Mouse (Mus musculus): ENCODE measurements around the gene Olfr12. TPM values are rescaled to one million over a fixed set of nuclear protein-coding genes. Genes with fewer than 3 reads are reported as not detected.

The Olfr12 gene
- polyA plus RNA-seq, 1 experiment from 2014 or later: not detected

DNA sequence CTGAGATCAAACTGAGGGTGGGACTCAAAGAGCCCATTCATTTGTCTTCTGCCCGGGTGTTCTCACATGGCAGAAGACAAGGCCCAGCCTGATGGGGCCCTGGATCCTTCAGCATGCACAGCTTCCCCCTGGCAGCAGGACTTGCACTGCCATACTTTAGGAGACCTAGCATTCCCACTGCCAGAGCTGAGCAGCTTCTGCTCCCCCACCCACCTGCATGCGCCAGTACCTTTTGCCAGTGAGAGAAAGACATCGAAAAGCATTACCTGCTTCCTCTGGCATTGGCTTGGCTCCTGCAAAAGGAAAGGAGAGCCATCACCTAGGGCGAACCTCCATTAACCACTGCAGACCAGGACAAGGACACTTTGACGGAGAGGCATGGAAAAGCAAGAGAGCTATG lies 27.3 kb downstream of the Olfr12 start:
- no peak overlapping the region for H3K9ac ChIP-seq (ENCODE audit: low read length)
- ATAC-seq (replicated peaks; ENCODE audit: low FRiP score) (no peak), DNase-seq (ENCODE audit: low spot score) (peak; percentile 51)
- no peaks in the 10 kb centered on the region for H3K27me3 ChIP-seq (ENCODE audit: control insufficient read depth, insufficient read depth, low read length)
- H3K4me2 ChIP-seq (ENCODE audit: low read depth, low read length, severe bottlenecking): no peak overlapping the region
- H3K4me3 ChIP-seq (ENCODE audit: low read depth, low read length): no peak overlapping the region
- H3K36me3 ChIP-seq (ENCODE audit: control insufficient read depth, insufficient read depth, low read length): no peaks in the 10 kb centered on the region
- H3K27ac ChIP-seq (ENCODE audit: low read depth, low read length): no peak overlapping the region
- H3K4me1 ChIP-seq (replicated peaks; ENCODE audit: control insufficient read depth, insufficient read depth, low read length): peaks cover 6% of the 10 kb centered on the region; the same call in 1 of the 2 replicates
- no peaks in the 10 kb centered on the region for H3K9me3 ChIP-seq (ENCODE audit: control insufficient read depth, low read length)
- WGBS: 82% methylated on average over 5 of the region's 5 CpGs

DNA sequence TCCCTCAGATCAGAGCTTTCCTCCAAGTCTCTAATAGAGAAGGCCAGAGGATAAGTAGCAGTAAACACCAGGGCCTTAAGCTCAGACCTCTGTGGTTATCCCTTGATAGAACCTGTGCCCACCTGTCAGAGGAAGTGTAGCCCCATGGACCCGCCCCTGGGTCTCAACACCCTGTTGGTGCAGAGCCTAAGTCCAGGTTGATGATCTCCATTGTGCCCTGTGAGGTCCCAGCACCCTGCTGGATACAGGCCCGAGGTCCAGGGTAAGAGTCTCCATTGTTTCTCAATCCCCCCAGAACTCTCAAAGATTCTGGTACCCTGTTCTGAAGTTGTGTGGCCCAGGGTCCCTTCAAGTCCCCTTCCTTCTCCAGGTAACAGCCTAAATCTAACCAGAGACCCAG lies 28.5 kb downstream of the Olfr12 start:
- no peak overlapping the region for H3K4me3 ChIP-seq (ENCODE audit: low read depth, low read length)
- H3K4me2 ChIP-seq (ENCODE audit: low read depth, low read length, severe bottlenecking): no peak overlapping the region
- ATAC-seq (replicated peaks; ENCODE audit: low FRiP score): no peak
- H3K27ac ChIP-seq (ENCODE audit: low read depth, low read length): no peak overlapping the region
- H3K36me3 ChIP-seq (ENCODE audit: control insufficient read depth, insufficient read depth, low read length): no peaks in the 10 kb centered on the region
- H3K4me1 ChIP-seq (replicated peaks; ENCODE audit: control insufficient read depth, insufficient read depth, low read length): no peaks in the 10 kb centered on the region
- WGBS: 46% methylated on average over 2 of the region's 2 CpGs
- H3K9me3 ChIP-seq (ENCODE audit: control insufficient read depth, low read length): no peaks in the 10 kb centered on the region
- no peak overlapping the region for H3K9ac ChIP-seq (ENCODE audit: low read length)
- DNase-seq (ENCODE audit: low spot score): peak; percentile 48
- H3K27me3 ChIP-seq (ENCODE audit: control insufficient read depth, insufficient read depth, low read length): no peaks in the 10 kb centered on the region

DNA sequence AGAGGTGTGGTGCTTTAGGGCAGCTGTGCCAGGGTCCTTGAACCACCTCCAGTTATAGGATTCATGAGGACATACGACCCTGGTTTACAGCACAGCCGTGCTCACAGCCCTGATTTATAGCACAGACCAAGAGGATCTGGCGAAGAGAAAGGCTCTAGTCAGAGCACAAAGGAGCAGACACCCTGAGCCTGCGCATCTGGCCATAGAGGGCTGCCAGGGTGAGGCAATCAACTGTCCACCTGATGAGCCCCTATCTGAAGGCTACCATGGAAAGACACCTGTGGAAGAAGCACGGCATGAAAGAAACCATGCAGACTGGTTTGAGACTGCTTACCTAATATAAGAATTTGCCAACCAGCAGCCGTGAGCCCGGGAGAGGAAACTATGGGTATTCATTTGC lies 29.0 kb downstream of the Olfr12 start:
- H3K4me3 ChIP-seq (ENCODE audit: low read depth, low read length): no peak overlapping the region
- ATAC-seq (replicated peaks; ENCODE audit: low FRiP score) (no peak), DNase-seq (ENCODE audit: low spot score) (no peak)
- no peaks in the 10 kb centered on the region for H3K4me1 ChIP-seq (replicated peaks; ENCODE audit: control insufficient read depth, insufficient read depth, low read length)
- H3K9me3 ChIP-seq (ENCODE audit: control insufficient read depth, low read length): no peaks in the 10 kb centered on the region
- H3K27ac ChIP-seq (ENCODE audit: low read depth, low read length): no peak overlapping the region
- H3K36me3 ChIP-seq (ENCODE audit: control insufficient read depth, insufficient read depth, low read length): no peaks in the 10 kb centered on the region
- H3K4me2 ChIP-seq (ENCODE audit: low read depth, low read length, severe bottlenecking): no peak overlapping the region
- H3K9ac ChIP-seq (ENCODE audit: low read length): no peak overlapping the region
- WGBS: 83% methylated on average over 7 of the region's 7 CpGs
- H3K27me3 ChIP-seq (ENCODE audit: control insufficient read depth, insufficient read depth, low read length): no peaks in the 10 kb centered on the region

DNA sequence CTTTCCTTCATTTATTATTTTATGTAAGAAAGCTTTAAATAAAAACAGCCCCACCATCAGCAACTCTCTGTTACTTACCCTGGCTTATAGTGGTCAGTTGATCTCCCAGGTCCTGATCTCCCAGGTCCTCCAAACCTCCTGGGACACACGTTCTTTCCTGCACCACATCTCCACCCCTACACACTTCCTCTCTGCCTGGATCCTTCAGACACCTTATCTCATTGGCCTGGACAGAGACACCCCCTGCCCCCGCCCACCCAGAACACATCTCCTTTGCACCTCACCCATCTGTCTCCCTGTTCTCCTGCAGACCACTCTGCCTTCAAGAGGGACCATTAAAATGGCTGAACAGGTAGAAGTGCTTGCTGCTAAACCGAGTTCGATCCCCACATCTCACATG lies 29.4 kb downstream of the Olfr12 start:
- ATAC-seq (replicated peaks; ENCODE audit: low FRiP score): no peak
- no peak overlapping the region for H3K4me2 ChIP-seq (ENCODE audit: low read depth, low read length, severe bottlenecking)
- H3K27me3 ChIP-seq (ENCODE audit: control insufficient read depth, insufficient read depth, low read length): no peaks in the 10 kb centered on the region
- H3K36me3 ChIP-seq (ENCODE audit: control insufficient read depth, insufficient read depth, low read length): no peaks in the 10 kb centered on the region
- H3K9ac ChIP-seq (ENCODE audit: low read length): no peak overlapping the region
- WGBS: 70% methylated on average over 4 of the region's 4 CpGs
- H3K9me3 ChIP-seq (ENCODE audit: control insufficient read depth, low read length): no peaks in the 10 kb centered on the region
- no peak for DNase-seq (ENCODE audit: low spot score)
- no peak overlapping the region for H3K4me3 ChIP-seq (ENCODE audit: low read depth, low read length)
- H3K4me1 ChIP-seq (replicated peaks; ENCODE audit: control insufficient read depth, insufficient read depth, low read length): no peaks in the 10 kb centered on the region
- no peak overlapping the region for H3K27ac ChIP-seq (ENCODE audit: low read depth, low read length)

DNA sequence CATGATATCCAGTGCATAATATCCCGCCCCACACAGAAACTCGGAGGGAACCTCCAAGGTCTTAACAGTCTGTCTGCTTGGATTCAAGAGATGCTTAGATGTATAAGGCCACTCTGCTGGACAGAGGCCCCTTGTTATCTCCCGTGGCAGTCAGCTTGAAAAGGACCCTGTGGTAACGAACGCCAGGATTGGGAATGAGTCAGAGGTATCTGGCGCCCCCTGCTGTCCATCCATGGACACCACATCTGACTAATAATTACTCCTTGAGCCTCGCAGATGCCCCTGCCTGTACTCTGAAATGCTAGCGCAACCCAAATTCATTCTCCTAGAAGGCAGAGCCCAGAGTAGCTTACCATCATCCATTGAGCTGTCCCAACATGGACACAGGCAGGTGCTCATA lies 30.2 kb downstream of the Olfr12 start:
- Histone ChIP-seq H3K36me3 (ENCODE audit: control insufficient read depth, insufficient read depth, low read length) (no peaks in the 10 kb centered on the region), H3K4me3 (ENCODE audit: low read depth, low read length) (no peak overlapping the region), H3K4me1 (replicated peaks; ENCODE audit: control insufficient read depth, insufficient read depth, low read length) (no peaks in the 10 kb centered on the region), H3K27ac (ENCODE audit: low read depth, low read length) (no peak overlapping the region), H3K9ac (ENCODE audit: low read length) (0 out of 2 replicates have a peak overlapping the region, but pooled peaks have one; percentile 36), H3K9me3 (ENCODE audit: control insufficient read depth, low read length) (no peaks in the 10 kb centered on the region), H3K27me3 (ENCODE audit: control insufficient read depth, insufficient read depth, low read length) (no peaks in the 10 kb centered on the region), H3K4me2 (ENCODE audit: low read depth, low read length, severe bottlenecking) (no peak overlapping the region)
- WGBS: 7% methylated on average over 8 of the region's 8 CpGs
- peak; percentile 92 for DNase-seq (ENCODE audit: low spot score)
- peak; percentile 50 for ATAC-seq (replicated peaks; ENCODE audit: low FRiP score)

DNA sequence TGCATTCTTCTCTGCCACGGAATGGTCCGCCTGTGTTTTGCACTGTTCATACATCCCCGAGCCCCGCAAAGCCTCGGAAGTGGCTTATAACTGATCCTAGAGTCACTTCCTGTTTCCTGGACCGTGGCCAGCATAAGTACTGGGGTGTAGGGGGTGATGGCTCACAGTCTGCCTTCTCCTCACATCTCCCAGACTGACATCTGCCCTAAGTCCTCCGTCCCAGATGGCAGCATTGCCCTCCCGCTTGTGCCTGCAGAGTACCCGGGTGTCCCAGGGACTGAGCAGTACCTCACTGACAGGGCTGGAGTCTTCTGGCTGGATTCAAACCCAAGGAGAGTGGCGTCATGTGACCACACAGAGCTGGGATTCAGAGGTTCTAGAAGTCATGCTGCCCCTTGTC lies 30.6 kb downstream of the Olfr12 start:
- Histone ChIP-seq H3K4me2 (ENCODE audit: low read depth, low read length, severe bottlenecking) (no peak overlapping the region), H3K27ac (ENCODE audit: low read depth, low read length) (no peak overlapping the region), H3K4me1 (replicated peaks; ENCODE audit: control insufficient read depth, insufficient read depth, low read length) (no peaks in the 10 kb centered on the region), H3K27me3 (ENCODE audit: control insufficient read depth, insufficient read depth, low read length) (no peaks in the 10 kb centered on the region), H3K36me3 (ENCODE audit: control insufficient read depth, insufficient read depth, low read length) (no peaks in the 10 kb centered on the region), H3K9ac (ENCODE audit: low read length) (no peak overlapping the region), H3K4me3 (ENCODE audit: low read depth, low read length) (no peak overlapping the region), H3K9me3 (ENCODE audit: control insufficient read depth, low read length) (no peaks in the 10 kb centered on the region)
- no peak for DNase-seq (ENCODE audit: low spot score)
- WGBS: 59% methylated on average over 10 of the region's 10 CpGs
- ATAC-seq (replicated peaks; ENCODE audit: low FRiP score): peak; percentile 29; the same call in 1 of the 2 replicates

DNA sequence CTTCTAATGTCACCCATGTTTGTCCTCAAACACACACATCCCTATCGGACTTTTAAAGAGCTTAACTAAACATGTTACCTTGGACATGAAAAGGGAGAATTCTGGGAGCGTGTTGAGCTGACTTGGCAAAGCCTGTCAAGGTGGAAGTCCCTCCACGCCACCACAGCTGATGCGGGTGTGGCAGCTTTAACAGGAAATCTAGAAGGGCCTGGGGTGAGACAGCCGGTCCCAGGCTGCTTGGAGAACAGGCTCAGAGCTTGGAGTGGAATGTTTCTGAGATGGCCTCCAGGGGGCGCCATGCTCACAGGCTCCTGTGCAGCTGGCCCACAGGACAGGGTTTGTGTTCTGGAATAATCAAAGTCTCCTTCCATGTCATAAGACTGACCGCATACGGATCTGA lies 31.1 kb downstream of the Olfr12 start, which contains the start of gene Otos:
TSS of gene Otos (minus strand) at position 169 of the 400 bp plus-strand sequence.
- Histone ChIP-seq H3K4me2 (ENCODE audit: low read depth, low read length, severe bottlenecking) (no peak within 1 kb of the TSS), H3K9ac (ENCODE audit: low read length) (0 out of 2 replicates have a peak within 1 kb of the TSS, but pooled peaks have one; percentile 36)

DNA sequence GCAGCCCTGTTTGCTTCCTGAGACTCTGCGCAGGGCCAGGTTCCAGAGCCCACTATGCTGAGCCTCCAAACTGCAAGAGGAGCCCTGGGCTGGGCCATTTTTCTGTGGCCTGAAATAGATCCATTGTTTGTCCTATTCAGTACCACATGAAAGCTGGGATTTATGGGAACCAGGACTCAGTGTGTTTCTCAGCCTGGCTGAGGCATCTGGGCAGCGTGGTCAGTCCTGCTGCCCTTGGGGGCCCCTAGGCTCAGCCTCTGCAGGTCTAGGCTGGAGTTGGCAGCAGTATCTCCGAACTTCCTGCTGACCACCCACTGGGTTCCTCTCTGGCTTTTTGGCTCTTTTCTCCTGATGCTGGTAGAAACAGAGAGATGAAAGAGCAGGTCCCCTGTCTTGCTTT lies 33.9 kb downstream of the Olfr12 start:
- no peak overlapping the region for H3K27ac ChIP-seq (ENCODE audit: low read depth, low read length)
- ATAC-seq (replicated peaks; ENCODE audit: low FRiP score) (no peak), DNase-seq (ENCODE audit: low spot score) (no peak)
- no peaks in the 10 kb centered on the region for H3K36me3 ChIP-seq (ENCODE audit: control insufficient read depth, insufficient read depth, low read length)
- 50% methylated on average over 3 of the region's 3 CpGs for WGBS
- H3K4me3 ChIP-seq (ENCODE audit: low read depth, low read length): no peak overlapping the region
- no peaks in the 10 kb centered on the region for H3K4me1 ChIP-seq (replicated peaks; ENCODE audit: control insufficient read depth, insufficient read depth, low read length)
- no peak overlapping the region for H3K4me2 ChIP-seq (ENCODE audit: low read depth, low read length, severe bottlenecking)
- no peaks in the 10 kb centered on the region for H3K27me3 ChIP-seq (ENCODE audit: control insufficient read depth, insufficient read depth, low read length)
- no peaks in the 10 kb centered on the region for H3K9me3 ChIP-seq (ENCODE audit: control insufficient read depth, low read length)
- H3K9ac ChIP-seq (ENCODE audit: low read length): peak overlapping the region; percentile 21; the same call in 1 of the 2 replicates

More for the DNA sequence above, 31.1 kb downstream of the Olfr12 start, which contains the start of gene Otos:
- H3K9me3 ChIP-seq (ENCODE audit: control insufficient read depth, low read length): no peaks in the 10 kb centered on the region
- WGBS: 30% methylated on average over 8 of the region's 8 CpGs
- DNase-seq (ENCODE audit: low spot score) (peak; percentile 90), ATAC-seq (replicated peaks; ENCODE audit: low FRiP score) (peak; percentile 70)
- H3K4me1 ChIP-seq (replicated peaks; ENCODE audit: control insufficient read depth, insufficient read depth, low read length): no peaks in the 10 kb centered on the region
- no peak within 1 kb of the TSS for H3K27ac ChIP-seq (ENCODE audit: low read depth, low read length)
- no peak within 1 kb of the TSS for H3K4me3 ChIP-seq (ENCODE audit: low read depth, low read length)
- H3K27me3 ChIP-seq (ENCODE audit: control insufficient read depth, insufficient read depth, low read length): no peaks in the 10 kb centered on the region
- H3K36me3 ChIP-seq (ENCODE audit: control insufficient read depth, insufficient read depth, low read length): no peaks in the 10 kb centered on the region

DNA sequence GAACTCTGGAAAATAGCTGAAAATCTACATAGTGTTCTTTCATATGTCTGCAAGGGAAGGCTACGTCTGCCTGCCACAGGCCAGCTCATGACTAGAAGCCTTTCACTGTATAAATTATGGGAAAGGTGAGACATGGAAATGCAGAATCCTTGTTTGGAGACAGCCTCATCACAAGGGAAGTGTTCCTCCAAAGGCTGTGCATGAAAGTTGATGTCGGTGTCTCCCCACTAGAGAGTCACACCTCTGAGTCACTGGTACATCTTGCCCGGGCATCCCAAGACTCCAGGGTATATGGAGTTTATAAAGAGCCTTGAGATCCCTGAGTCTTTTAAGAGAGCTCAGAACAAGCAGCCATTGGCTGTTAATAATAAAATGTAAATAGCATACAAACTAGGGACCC lies 35.6 kb downstream of the Olfr12 start:
- Histone ChIP-seq H3K4me1 (replicated peaks; ENCODE audit: control insufficient read depth, insufficient read depth, low read length) (no peaks in the 10 kb centered on the region), H3K9ac (ENCODE audit: low read length) (no peak overlapping the region), H3K9me3 (ENCODE audit: control insufficient read depth, low read length) (no peaks in the 10 kb centered on the region), H3K4me3 (ENCODE audit: low read depth, low read length) (no peak overlapping the region), H3K27ac (ENCODE audit: low read depth, low read length) (no peak overlapping the region), H3K36me3 (ENCODE audit: control insufficient read depth, insufficient read depth, low read length) (no peaks in the 10 kb centered on the region), H3K4me2 (ENCODE audit: low read depth, low read length, severe bottlenecking) (no peak overlapping the region), H3K27me3 (ENCODE audit: control insufficient read depth, insufficient read depth, low read length) (no peaks in the 10 kb centered on the region)
- 93% methylated on average over 3 of the region's 3 CpGs for WGBS
- no peak for ATAC-seq (replicated peaks; ENCODE audit: low FRiP score)
- no peak for DNase-seq (ENCODE audit: low spot score)

All from forebrain, embryonic 11.5 days (tissue).